Comparison of ENCODE assay signal across 8 mouse cellular contexts in the genomic region with DNA sequence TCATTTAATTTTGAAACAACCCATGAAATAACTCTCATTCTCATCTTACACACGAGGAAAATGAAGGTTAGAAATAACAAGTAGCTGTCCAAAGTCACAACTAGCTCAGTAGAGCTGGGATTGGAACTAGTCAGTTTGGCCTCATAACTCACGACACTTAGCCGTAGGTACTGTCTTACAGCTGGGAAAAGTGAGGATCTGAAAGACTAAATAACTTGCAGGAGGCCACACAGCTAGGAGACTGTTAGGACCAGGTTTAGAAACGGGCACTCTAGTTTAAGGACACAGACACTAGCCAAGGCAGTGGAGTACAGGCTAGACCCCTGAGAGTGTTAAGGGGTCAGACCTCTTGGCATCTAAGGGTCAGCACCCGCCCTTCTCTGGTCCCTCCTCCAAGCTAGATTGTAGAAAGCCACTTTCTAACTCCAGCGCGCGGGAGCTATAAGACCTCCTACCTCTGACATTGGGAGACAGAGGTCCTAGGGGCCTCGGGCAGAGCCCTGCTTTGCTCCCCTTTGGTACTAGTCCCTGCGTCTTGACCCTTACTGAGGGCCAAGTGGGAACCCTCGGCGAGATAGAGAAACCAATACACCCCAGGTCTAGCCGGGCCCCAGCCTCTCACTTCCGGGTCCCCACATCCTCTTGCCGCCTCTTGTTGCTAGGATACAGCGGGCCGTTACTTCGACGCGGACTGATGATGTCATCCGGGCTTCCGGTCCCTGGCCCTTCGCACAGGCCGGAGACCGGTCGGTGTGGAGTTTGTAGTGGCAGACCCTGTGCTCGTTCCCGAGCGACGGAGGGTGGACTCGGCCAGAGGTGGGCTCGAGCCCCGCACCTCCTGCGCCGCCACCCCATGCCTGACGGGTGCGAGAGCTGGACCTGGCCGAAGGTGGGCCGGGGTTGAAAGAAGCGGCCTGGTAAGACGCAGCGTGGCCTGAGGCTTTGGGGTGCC. TPM values are rescaled to one million over a fixed set of nuclear protein-coding genes. Genes with fewer than 3 reads are reported as not detected.
A peak's percentile ranks its signal among the peaks of the same experiment; 100 is the strongest.
DNase-seq lines count a peak whose midpoint lies in the region; ATAC-seq lines count a peak whose summit lies in the region.

A gene (minus strand): TSS at position 678 of the 952 bp plus-strand sequence.
A gene (plus strand): TSS at position 703 of the 952 bp plus-strand sequence.

- no peaks in the 10 kb centered on the region for H3K9me3 ChIP-seq in hindbrain, embryonic 15.5 days

- peak within 1 kb of the TSS; percentile 92 for H3K4me3 ChIP-seq in hindbrain, embryonic 15.5 days

- H3K27me3 ChIP-seq in hindbrain, embryonic 15.5 days, result no peaks in the 10 kb centered on the region

- DNase-seq in R1 (ENCODE audit: low read depth, low spot score), result peak; percentile 95
- peak; percentile 96 to 98 for DNase-seq in cerebellum, postnatal 25 days
- DNase-seq in frontal cortex, postnatal 36 days (ENCODE audit: low spot score in 2 of 2), result peak; percentile 96 to 98
- DNase-seq in left cerebral cortex, adult 11 months (ENCODE audit: low spot score), result peak; percentile 90
- DNase-seq in lung, postnatal 4 days, result peak; percentile 97
- peak; percentile 93 for DNase-seq in retina, postnatal 7 days (ENCODE audit: low read depth, low spot score)
- DNase-seq in urinary bladder, adult 2 months (ENCODE audit: low spot score), result peak; percentile 89

- H3K4me2 ChIP-seq in hindbrain, embryonic 15.5 days, result peak within 1 kb of the TSS; percentile 96

- H3K36me3 ChIP-seq in hindbrain, embryonic 15.5 days, result peaks cover 18% of the 10 kb centered on the region

- WGBS in hindbrain, embryonic 15.5 days, result 5% methylated on average over 42 of the region's 42 CpGs

- ATAC-seq in hindbrain, embryonic 15.5 days (ENCODE audit: low FRiP score, low read depth), result peak; percentile 94

- H3K4me1 ChIP-seq in hindbrain, embryonic 15.5 days (replicated peaks), result peaks cover 48% of the 10 kb centered on the region

- peak within 1 kb of the TSS; percentile 47; the same call in 1 of the 2 replicates for H3K27ac ChIP-seq in hindbrain, embryonic 15.5 days (replicated peaks)

- H3K9ac ChIP-seq in hindbrain, embryonic 15.5 days, result peak within 1 kb of the TSS; percentile 97

RNA-seq across cellular contexts. Expression of the first gene that starts in this region (rescaled TPM):
- polyA plus RNA-seq in hindbrain, embryonic 15.5 days (2015; fragmentation: Nextera tagmentation; extraction: Ambion mirVana), result 20.3 and 22.0 TPM in 2 replicates
- 28.9 and 33.6 TPM in 2 replicates for polyA plus RNA-seq in urinary bladder, adult 2 months (2012; rRNA removed)

RNA-seq across cellular contexts. Expression of the second gene that starts in this region (rescaled TPM):
- polyA plus RNA-seq in hindbrain, embryonic 15.5 days (2015; fragmentation: Nextera tagmentation; extraction: Ambion mirVana), result 146 and 147 TPM in 2 replicates
- 149 and 188 TPM in 2 replicates for polyA plus RNA-seq in urinary bladder, adult 2 months (2012; rRNA removed)

Comparison
In these comparisons a context has a peak if more than half of its experiments do, and no peak if none do; other contexts are left out.
1. Peak in every context shown above with its lines: DNase-seq, ATAC-seq, H3K4me3 ChIP-seq and H3K27ac ChIP-seq.